Mouse (Mus musculus) liver, embryonic 15.5 days (tissue): ENCODE results near the gene Traf2. TPM values are rescaled to one million over a fixed set of nuclear protein-coding genes. Genes with fewer than 3 reads are reported as not detected.

Source experiments
- ATAC-seq: fragments of 200-750 bp; cut with Nextera tagmentation; 2 replicates; pipeline ENCODE4 v1.8.0; 2017; ENCODE audit warnings: moderate number of reproducible peaks, mild to moderate bottlenecking, moderate library complexity; ENCODE audit not compliant: insufficient read depth
- H3K27ac ChIP-seq: fragments of 300-500 bp; sonication (generic); replicated peaks from 2 replicates; pipeline ENCODE4 v1.5.1; 2015; ENCODE audit warnings: mild to moderate bottlenecking, inconsistent platforms
- H3K27me3 ChIP-seq: fragments of 300-500 bp; sonication (generic); 2 replicates; pipeline ENCODE4 v1.6.1; 2015; ENCODE audit warnings: mild to moderate bottlenecking, inconsistent platforms
- H3K36me3 ChIP-seq: fragments of 300-500 bp; sonication (generic); replicated peaks from 2 replicates; pipeline ENCODE4 v1.6.1; 2015; ENCODE audit warnings: moderate library complexity, mild to moderate bottlenecking, inconsistent platforms
- H3K4me1 ChIP-seq: fragments of 300-500 bp; sonication (generic); replicated peaks from 2 replicates; pipeline ENCODE4 v1.6.1; 2015; ENCODE audit warnings: inconsistent platforms
- H3K4me2 ChIP-seq: fragments of 300-500 bp; sonication (generic); 2 replicates; pipeline ENCODE4 v1.6.1; 2015; ENCODE audit warnings: moderate library complexity, mild to moderate bottlenecking, inconsistent platforms
- H3K4me3 ChIP-seq: fragments of 300-500 bp; sonication (generic); replicated peaks from 2 replicates; pipeline ENCODE4 v1.5.1; 2015; ENCODE audit warnings: mild to moderate bottlenecking, inconsistent platforms
- H3K9ac ChIP-seq: fragments of 300-500 bp; sonication (generic); 2 replicates; pipeline ENCODE4 v1.6.1; 2015; ENCODE audit warnings: moderate library complexity, mild to moderate bottlenecking, inconsistent platforms
- H3K9me3 ChIP-seq: fragments of 300-500 bp; sonication (generic); replicated peaks from 2 replicates; pipeline ENCODE4 v1.6.1; 2016; ENCODE audit warnings: inconsistent platforms
- WGBS: fragments of 180-500 bp; shearing (Covaris S2); methylation state at CpG from one replicate; pipeline ENCODE4 v1.1.7; 2015; ENCODE audit warnings: mixed read lengths; ENCODE audit not compliant: insufficient replicate concordance; 5-methylcytosine and 5-hydroxymethylcytosine counted together
- polyA plus RNA-seq: library from polyadenylated mRNA; unstranded; fragments of >200 nt; fragmentation: Nextera tagmentation; extraction: Ambion mirVana; gene quantifications from 2 replicates; pipeline ENCODE4 v1.2.1, GENCODE M21; 2015

Traf2 gene
- polyA plus RNA-seq, 1 experiment from 2014 or later: 14.1 TPM

GRCm38 (mm10) chr2:25487965-25488670, 58.6 kb downstream of the Traf2 start:
- WGBS: 46% methylated on average over 6 of the region's 6 CpGs

GRCm38 (mm10) chr2:25484901-25485647, 61.7 kb downstream of the Traf2 start:
- no peaks in the 10 kb centered on the region for H3K27me3 ChIP-seq
- peaks cover 39% of the 10 kb centered on the region for H3K4me1 ChIP-seq
- no peak overlapping the region for H3K9ac ChIP-seq
- no peak overlapping the region for H3K4me3 ChIP-seq
- no peak overlapping the region; the same call in 1 of the 2 replicates for H3K4me2 ChIP-seq
- peak overlapping the region; percentile 75 for H3K27ac ChIP-seq
- no peaks in the 10 kb centered on the region for H3K9me3 ChIP-seq
- 42% methylated on average over 11 of the region's 11 CpGs for WGBS
- peak; percentile 73 for ATAC-seq
- H3K36me3 ChIP-seq: no peaks in the 10 kb centered on the region

More at GRCm38 (mm10) chr2:25487965-25488670, 58.6 kb downstream of the Traf2 start:
- no peaks in the 10 kb centered on the region for H3K27me3 ChIP-seq
- peak overlapping the region; percentile 32 for H3K4me2 ChIP-seq
- no peak overlapping the region for H3K9ac ChIP-seq
- H3K4me3 ChIP-seq: no peak overlapping the region
- no peaks in the 10 kb centered on the region for H3K9me3 ChIP-seq
- peak; percentile 51 for ATAC-seq
- H3K4me1 ChIP-seq: peaks cover 39% of the 10 kb centered on the region
- no peaks in the 10 kb centered on the region for H3K36me3 ChIP-seq
- peak overlapping the region; percentile 38; the same call in 1 of the 2 replicates for H3K27ac ChIP-seq

GRCm38 (mm10) chr2:25482969-25483368, 63.8 kb downstream of the Traf2 start:
- ATAC-seq: no peak
- no peak overlapping the region for H3K4me2 ChIP-seq
- no peak overlapping the region for H3K4me3 ChIP-seq
- no peak overlapping the region for H3K27ac ChIP-seq
- 9% methylated on average over 7 of the region's 7 CpGs for WGBS
- peaks cover 26% of the 10 kb centered on the region for H3K4me1 ChIP-seq
- H3K9ac ChIP-seq: no peak overlapping the region
- H3K36me3 ChIP-seq: no peaks in the 10 kb centered on the region
- no peaks in the 10 kb centered on the region for H3K9me3 ChIP-seq
- H3K27me3 ChIP-seq: no peaks in the 10 kb centered on the region

- Histone ChIP-seq H3K36me3 (no peaks in the 10 kb centered on the region), H3K4me3 (no peak overlapping the region)
Observed at GRCm38 (mm10) chr2:25480541-25480940, 66.2 kb downstream of the Traf2 start.

GRCm38 (mm10) chr2:25479551-25480311, 67.0 kb downstream of the Traf2 start:
- Histone ChIP-seq H3K36me3 (no peaks in the 10 kb centered on the region), H3K4me3 (no peak overlapping the region), H3K27me3 (0 out of 2 replicates have a peak, but pooled peaks cover 5% of the 10 kb centered on the region), H3K4me2 (no peak overlapping the region), H3K27ac (no peak overlapping the region), H3K4me1 (peaks cover under 1% of the 10 kb centered on the region; the same call in 1 of the 2 replicates), H3K9ac (no peak overlapping the region), H3K9me3 (no peaks in the 10 kb centered on the region)
- no peak for ATAC-seq
- 51% methylated on average over 10 of the region's 10 CpGs for WGBS

More at GRCm38 (mm10) chr2:25480541-25480940, 66.2 kb downstream of the Traf2 start:
- no peak for ATAC-seq
- Histone ChIP-seq H3K27ac (no peak overlapping the region), H3K27me3 (0 out of 2 replicates have a peak, but pooled peaks cover 5% of the 10 kb centered on the region), H3K9me3 (no peaks in the 10 kb centered on the region), H3K4me2 (no peak overlapping the region), H3K9ac (no peak overlapping the region), H3K4me1 (peaks cover 7% of the 10 kb centered on the region)
- 76% methylated on average over 1 of the region's 1 CpGs for WGBS

- H3K27ac ChIP-seq: no peak overlapping the region
- 55% methylated on average over 3 of the region's 3 CpGs for WGBS
- ATAC-seq: no peak
Observed at GRCm38 (mm10) chr2:25477967-25478675, 68.6 kb downstream of the Traf2 start.

GRCm38 (mm10) chr2:25477541-25477940, 69.2 kb downstream of the Traf2 start:
- no peak for ATAC-seq
- 70% methylated on average over 8 of the region's 8 CpGs for WGBS
- H3K36me3 ChIP-seq: no peaks in the 10 kb centered on the region
- H3K9me3 ChIP-seq: no peaks in the 10 kb centered on the region
- H3K4me1 ChIP-seq: no peaks in the 10 kb centered on the region
- H3K9ac ChIP-seq: no peak overlapping the region
- no peak overlapping the region for H3K4me3 ChIP-seq
- H3K27ac ChIP-seq: no peak overlapping the region
- 0 out of 2 replicates have a peak, but pooled peaks cover 5% of the 10 kb centered on the region for H3K27me3 ChIP-seq
- H3K4me2 ChIP-seq: no peak overlapping the region

More at GRCm38 (mm10) chr2:25477967-25478675, 68.6 kb downstream of the Traf2 start:
- Histone ChIP-seq H3K9me3 (no peaks in the 10 kb centered on the region), H3K4me1 (no peaks in the 10 kb centered on the region), H3K27me3 (0 out of 2 replicates have a peak, but pooled peaks cover 5% of the 10 kb centered on the region), H3K4me2 (no peak overlapping the region), H3K36me3 (no peaks in the 10 kb centered on the region), H3K9ac (no peak overlapping the region), H3K4me3 (no peak overlapping the region)

- no peak overlapping the region for H3K9ac ChIP-seq
- no peak for ATAC-seq
- no peak overlapping the region for H3K4me2 ChIP-seq
Observed at GRCm38 (mm10) chr2:25472550-25472949, 74.2 kb downstream of the Traf2 start.

GRCm38 (mm10) chr2:25469969-25470368, 76.8 kb downstream of the Traf2 start, which contains the start of gene Ptgds:
Ptgds (minus strand) TSS chr2:25470046.
- 57% methylated on average over 6 of the region's 6 CpGs for WGBS
- no peak within 1 kb of the TSS for H3K9ac ChIP-seq
- no peaks in the 10 kb centered on the region for H3K27me3 ChIP-seq
- H3K4me2 ChIP-seq: no peak within 1 kb of the TSS
- ATAC-seq: no peak
- no peak within 1 kb of the TSS for H3K27ac ChIP-seq
- no peaks in the 10 kb centered on the region for H3K4me1 ChIP-seq
- H3K4me3 ChIP-seq: no peak within 1 kb of the TSS
- H3K36me3 ChIP-seq: no peaks in the 10 kb centered on the region
- H3K9me3 ChIP-seq: no peaks in the 10 kb centered on the region

More at GRCm38 (mm10) chr2:25472550-25472949, 74.2 kb downstream of the Traf2 start:
- 45% methylated on average over 2 of the region's 2 CpGs for WGBS
- no peaks in the 10 kb centered on the region for H3K9me3 ChIP-seq
- H3K4me1 ChIP-seq: no peaks in the 10 kb centered on the region
- H3K4me3 ChIP-seq: no peak overlapping the region
- 0 out of 2 replicates have a peak, but pooled peaks cover 5% of the 10 kb centered on the region for H3K27me3 ChIP-seq
- H3K27ac ChIP-seq: no peak overlapping the region
- H3K36me3 ChIP-seq: no peaks in the 10 kb centered on the region
